Mouse (Mus musculus): ENCODE measurements at regions not wholly inside any gene's neighbourhood (a gene's known extent, or its start where the extent isn't known, plus 50 kb on each side); places are given as distances from the start of the nearest gene placed in this dataset.

GRCm38 (mm10) chr6:95179993-95180392, 63.0 kb downstream of the Kbtbd8 start:
- no peaks in the 10 kb centered on the region for H3K27me3 ChIP-seq (ENCODE audit: control insufficient read depth, insufficient read depth, low read length, poor library complexity, severe bottlenecking)
- DNase-seq (ENCODE audit: low read depth, low spot score), result no peak
- H3K36me3 ChIP-seq (ENCODE audit: control insufficient read depth, insufficient read depth, low read length, poor library complexity, severe bottlenecking), result no peaks in the 10 kb centered on the region

GRCm38 (mm10) chr6:95182238-95182637, 65.2 kb downstream of the Kbtbd8 start:
- no peaks in the 10 kb centered on the region for H3K36me3 ChIP-seq (ENCODE audit: control insufficient read depth, insufficient read depth, low read length, poor library complexity, severe bottlenecking)
- no peak for DNase-seq (ENCODE audit: low read depth, low spot score)

GRCm38 (mm10) chr6:95185074-95185931, 68.3 kb downstream of the Kbtbd8 start:
- no peak for DNase-seq (ENCODE audit: low read depth, low spot score)
- Histone ChIP-seq H3K27me3 (ENCODE audit: control insufficient read depth, insufficient read depth, low read length, poor library complexity, severe bottlenecking) (no peaks in the 10 kb centered on the region), H3K36me3 (ENCODE audit: control insufficient read depth, insufficient read depth, low read length, poor library complexity, severe bottlenecking) (no peaks in the 10 kb centered on the region)

More at GRCm38 (mm10) chr6:95182238-95182637, 65.2 kb downstream of the Kbtbd8 start:
- no peaks in the 10 kb centered on the region for H3K27me3 ChIP-seq (ENCODE audit: control insufficient read depth, insufficient read depth, low read length, poor library complexity, severe bottlenecking)

- Histone ChIP-seq H3K36me3 (ENCODE audit: control insufficient read depth, insufficient read depth, low read length, poor library complexity, severe bottlenecking) (no peaks in the 10 kb centered on the region), H3K27me3 (ENCODE audit: control insufficient read depth, insufficient read depth, low read length, poor library complexity, severe bottlenecking) (no peaks in the 10 kb centered on the region)
- no peak for DNase-seq (ENCODE audit: low read depth, low spot score)
Measured at GRCm38 (mm10) chr6:95196631-95197030, 79.6 kb downstream of the Kbtbd8 start.

GRCm38 (mm10) chr6:95198611-95199010, 81.6 kb downstream of the Kbtbd8 start:
- Histone ChIP-seq H3K36me3 (ENCODE audit: control insufficient read depth, insufficient read depth, low read length, poor library complexity, severe bottlenecking) (no peaks in the 10 kb centered on the region), H3K27me3 (ENCODE audit: control insufficient read depth, insufficient read depth, low read length, poor library complexity, severe bottlenecking) (no peaks in the 10 kb centered on the region)
- DNase-seq (ENCODE audit: low read depth, low spot score), result no peak

GRCm38 (mm10) chr6:95202291-95202790, 85.3 kb downstream of the Kbtbd8 start:
- DNase-seq (ENCODE audit: low read depth, low spot score), result no peak
- H3K36me3 ChIP-seq (ENCODE audit: control insufficient read depth, insufficient read depth, low read length, poor library complexity, severe bottlenecking), result no peaks in the 10 kb centered on the region
- no peaks in the 10 kb centered on the region for H3K27me3 ChIP-seq (ENCODE audit: control insufficient read depth, insufficient read depth, low read length, poor library complexity, severe bottlenecking)

- no peak for DNase-seq (ENCODE audit: low read depth, low spot score)
- H3K27me3 ChIP-seq (ENCODE audit: control insufficient read depth, insufficient read depth, low read length, poor library complexity, severe bottlenecking), result no peaks in the 10 kb centered on the region
- no peaks in the 10 kb centered on the region for H3K36me3 ChIP-seq (ENCODE audit: control insufficient read depth, insufficient read depth, low read length, poor library complexity, severe bottlenecking)
Measured at GRCm38 (mm10) chr6:95202978-95203377, 85.9 kb downstream of the Kbtbd8 start.

GRCm38 (mm10) chr6:95204231-95204630, 87.2 kb downstream of the Kbtbd8 start:
- no peaks in the 10 kb centered on the region for H3K36me3 ChIP-seq (ENCODE audit: control insufficient read depth, insufficient read depth, low read length, poor library complexity, severe bottlenecking)
- no peak for DNase-seq (ENCODE audit: low read depth, low spot score)
- H3K27me3 ChIP-seq (ENCODE audit: control insufficient read depth, insufficient read depth, low read length, poor library complexity, severe bottlenecking), result no peaks in the 10 kb centered on the region

GRCm38 (mm10) chr6:95207063-95207462, 90.0 kb downstream of the Kbtbd8 start:
- no peaks in the 10 kb centered on the region for H3K27me3 ChIP-seq (ENCODE audit: control insufficient read depth, insufficient read depth, low read length, poor library complexity, severe bottlenecking)
- no peaks in the 10 kb centered on the region for H3K36me3 ChIP-seq (ENCODE audit: control insufficient read depth, insufficient read depth, low read length, poor library complexity, severe bottlenecking)
- peak; percentile 21 for DNase-seq (ENCODE audit: low read depth, low spot score)

- DNase-seq (ENCODE audit: low read depth, low spot score), result no peak
- Histone ChIP-seq H3K27me3 (ENCODE audit: control insufficient read depth, insufficient read depth, low read length, poor library complexity, severe bottlenecking) (no peaks in the 10 kb centered on the region), H3K36me3 (ENCODE audit: control insufficient read depth, insufficient read depth, low read length, poor library complexity, severe bottlenecking) (no peaks in the 10 kb centered on the region)
Measured at GRCm38 (mm10) chr6:95217431-95217830, 100.4 kb downstream of the Kbtbd8 start.

GRCm38 (mm10) chr6:95218830-95219229, 101.8 kb downstream of the Kbtbd8 start:
- Histone ChIP-seq H3K36me3 (ENCODE audit: control insufficient read depth, insufficient read depth, low read length, poor library complexity, severe bottlenecking) (no peaks in the 10 kb centered on the region), H3K27me3 (ENCODE audit: control insufficient read depth, insufficient read depth, low read length, poor library complexity, severe bottlenecking) (no peaks in the 10 kb centered on the region)
- no peak for DNase-seq (ENCODE audit: low read depth, low spot score)

- no peaks in the 10 kb centered on the region for H3K36me3 ChIP-seq (ENCODE audit: control insufficient read depth, insufficient read depth, low read length, poor library complexity, severe bottlenecking)
- H3K27me3 ChIP-seq (ENCODE audit: control insufficient read depth, insufficient read depth, low read length, poor library complexity, severe bottlenecking), result no peaks in the 10 kb centered on the region
- DNase-seq (ENCODE audit: low read depth, low spot score), result peak; percentile 73
Measured at GRCm38 (mm10) chr6:95223537-95223936, 98.4 kb upstream of the Gm10234 start.

GRCm38 (mm10) chr6:95229885-95230284, 92.0 kb upstream of the Gm10234 start:
- Histone ChIP-seq H3K27me3 (ENCODE audit: control insufficient read depth, insufficient read depth, low read length, poor library complexity, severe bottlenecking) (no peaks in the 10 kb centered on the region), H3K36me3 (ENCODE audit: control insufficient read depth, insufficient read depth, low read length, poor library complexity, severe bottlenecking) (no peaks in the 10 kb centered on the region)
- DNase-seq (ENCODE audit: low read depth, low spot score), result no peak

- Histone ChIP-seq H3K36me3 (ENCODE audit: control insufficient read depth, insufficient read depth, low read length, poor library complexity, severe bottlenecking) (no peaks in the 10 kb centered on the region), H3K27me3 (ENCODE audit: control insufficient read depth, insufficient read depth, low read length, poor library complexity, severe bottlenecking) (no peaks in the 10 kb centered on the region)
- DNase-seq (ENCODE audit: low read depth, low spot score), result no peak
Measured at GRCm38 (mm10) chr6:95234712-95235111, 87.2 kb upstream of the Gm10234 start.

- Histone ChIP-seq H3K36me3 (ENCODE audit: control insufficient read depth, insufficient read depth, low read length, poor library complexity, severe bottlenecking) (no peaks in the 10 kb centered on the region), H3K27me3 (ENCODE audit: control insufficient read depth, insufficient read depth, low read length, poor library complexity, severe bottlenecking) (no peaks in the 10 kb centered on the region)
- no peak for DNase-seq (ENCODE audit: low read depth, low spot score)
Measured at GRCm38 (mm10) chr6:95243657-95244056, 78.3 kb upstream of the Gm10234 start.

Data from splenic B cell, adult 2 months (primary cell).